Mouse (Mus musculus) forebrain, postnatal 0 days (tissue): ENCODE results near the gene Tnip2. TPM values are rescaled to one million over a fixed set of nuclear protein-coding genes. Genes with fewer than 3 reads are reported as not detected.

ENCODE experiments used
- ATAC-seq: fragments of 200-750 bp; cut with Nextera tagmentation; 2 replicates; pipeline ENCODE4 v1.8.0; 2017; ENCODE audit warnings: mild to moderate bottlenecking, moderate library complexity
- DNase-seq: peaks from one replicate; pipeline ENCODE4 v3.0.0-alpha.2; 2015
- H3K27ac ChIP-seq: fragments of 300-500 bp; sonication (generic); 2 replicates; pipeline ENCODE4 v1.5.1; 2014; ENCODE audit warnings: low read depth, mild to moderate bottlenecking, antibody characterized with exemption, low read length, moderate library complexity, mixed read lengths
- H3K27me3 ChIP-seq: fragments of 300-500 bp; sonication (generic); 2 replicates; pipeline ENCODE4 v1.6.1; 2014; ENCODE audit warnings: mild to moderate bottlenecking, low read length, mixed read lengths; ENCODE audit not compliant: insufficient read depth
- H3K36me3 ChIP-seq: fragments of 300-500 bp; sonication (generic); 2 replicates; pipeline ENCODE4 v1.6.1; 2014; ENCODE audit warnings: mild to moderate bottlenecking, moderate library complexity; ENCODE audit not compliant: insufficient read depth
- H3K4me1 ChIP-seq: fragments of 300-500 bp; sonication (generic); 2 replicates; pipeline ENCODE4 v1.6.1; 2014; ENCODE audit warnings: antibody characterized with exemption; ENCODE audit not compliant: insufficient read depth
- H3K4me2 ChIP-seq: fragments of 300-500 bp; sonication (generic); 2 replicates; pipeline ENCODE4 v1.6.1; 2014; ENCODE audit warnings: low read depth, mild to moderate bottlenecking, moderate library complexity
- H3K4me3 ChIP-seq: fragments of 300-500 bp; sonication (generic); 2 replicates; pipeline ENCODE4 v1.5.1; 2014; ENCODE audit warnings: low read depth, low read length, mixed read lengths
- H3K9ac ChIP-seq: fragments of 300-500 bp; sonication (generic); 2 replicates; pipeline ENCODE4 v1.6.1; 2014; ENCODE audit warnings: mild to moderate bottlenecking
- H3K9me3 ChIP-seq: fragments of 300-500 bp; sonication (generic); 2 replicates; pipeline ENCODE4 v1.6.1; 2016; ENCODE audit warnings: low read length
- CTCF ChIP-seq: sonication (generic); IDR thresholded peaks from 2 replicates; pipeline ENCODE4 v1.5.1; 2016; ENCODE audit warnings: antibody characterized with exemption, control low read depth, low read depth
- WGBS: fragments of 180-500 bp; shearing (Covaris S2); extraction: QIAGEN DNeasy Blood & Tissue Kit; methylation state at CpG from one replicate; pipeline ENCODE4 v1.1.7; 2014; 5-methylcytosine and 5-hydroxymethylcytosine counted together
- polyA plus RNA-seq: library from polyadenylated mRNA; unstranded; fragments of >200 nt; fragmentation: Nextera tagmentation; extraction: Ambion mirVana; gene quantifications from 2 replicates; pipeline ENCODE4 v1.2.1, GENCODE M21; 2015
- total RNA-seq: library from RNA; depleted of rRNA; stranded (reverse); fragments of >200 nt; gene quantifications from 2 replicates; pipeline ENCODE4 v1.2.3, GENCODE M21; 2014; rRNA removed

Gene Tnip2
- total and polyA plus RNA-seq, 2 experiments from 2014 or later: 9.4 to 9.7 TPM

- H3K4me3 ChIP-seq: no peak overlapping the region
- H3K27ac ChIP-seq: no peak overlapping the region
- H3K4me1 ChIP-seq: no peaks in the 10 kb centered on the region
- H3K4me2 ChIP-seq: no peak overlapping the region
- H3K9ac ChIP-seq: no peak overlapping the region
- no peak for TF ChIP-seq CTCF
- no peaks in the 10 kb centered on the region for H3K27me3 ChIP-seq
- no peak for ATAC-seq
- no peak for DNase-seq
- H3K36me3 ChIP-seq: peaks cover 58% of the 10 kb centered on the region
- WGBS: 100% methylated on average over 1 of the region's 1 CpGs
- no peaks in the 10 kb centered on the region for H3K9me3 ChIP-seq
These were observed 47.7 kb downstream of the Tnip2 start for GRCm38 (mm10) chr5:34466079-34466478.

- Histone ChIP-seq H3K9me3 (no peaks in the 10 kb centered on the region), H3K27me3 (no peaks in the 10 kb centered on the region), H3K4me1 (no peaks in the 10 kb centered on the region), H3K4me2 (no peak overlapping the region), H3K27ac (no peak overlapping the region), H3K9ac (no peak overlapping the region), H3K36me3 (peaks cover 82% of the 10 kb centered on the region), H3K4me3 (no peak overlapping the region)
- TF ChIP-seq CTCF: no peak
- no peak for ATAC-seq
- no peak for DNase-seq
- WGBS: 78% methylated on average over 6 of the region's 6 CpGs
These were observed 52.0 kb downstream of the Tnip2 start for GRCm38 (mm10) chr5:34461841-34462240.

GRCm38 (mm10) chr5:34461294-34461693 lies 52.5 kb downstream of the Tnip2 start:
- Histone ChIP-seq H3K27ac (no peak overlapping the region), H3K4me3 (no peak overlapping the region), H3K9ac (no peak overlapping the region), H3K36me3 (peaks cover 81% of the 10 kb centered on the region), H3K27me3 (no peaks in the 10 kb centered on the region), H3K9me3 (no peaks in the 10 kb centered on the region), H3K4me1 (no peaks in the 10 kb centered on the region), H3K4me2 (no peak overlapping the region)
- no peak for TF ChIP-seq CTCF
- 93% methylated on average over 4 of the region's 4 CpGs for WGBS
- DNase-seq (no peak), ATAC-seq (no peak)

- H3K27ac ChIP-seq: no peak overlapping the region
- H3K9me3 ChIP-seq: no peaks in the 10 kb centered on the region
- peaks cover 67% of the 10 kb centered on the region for H3K36me3 ChIP-seq
- peak; percentile 53; the same call in 1 of the 2 replicates for ATAC-seq
- TF ChIP-seq CTCF: no peak
- H3K4me3 ChIP-seq: no peak overlapping the region
- no peaks in the 10 kb centered on the region for H3K27me3 ChIP-seq
- H3K9ac ChIP-seq: no peak overlapping the region
- DNase-seq: peak; percentile 18
- no peak overlapping the region for H3K4me2 ChIP-seq
- H3K4me1 ChIP-seq: no peaks in the 10 kb centered on the region
- 76% methylated on average over 1 of the region's 1 CpGs for WGBS
These were observed 54.8 kb downstream of the Tnip2 start for GRCm38 (mm10) chr5:34458994-34459393.

GRCm38 (mm10) chr5:34446207-34446606 lies 67.6 kb downstream of the Tnip2 start:
- Histone ChIP-seq H3K4me3 (no peak overlapping the region), H3K9me3 (no peaks in the 10 kb centered on the region), H3K4me1 (no peaks in the 10 kb centered on the region), H3K27ac (no peak overlapping the region), H3K4me2 (no peak overlapping the region), H3K36me3 (peaks cover 55% of the 10 kb centered on the region), H3K27me3 (no peaks in the 10 kb centered on the region), H3K9ac (no peak overlapping the region)
- WGBS: 80% methylated on average over 9 of the region's 9 CpGs
- no peak for ATAC-seq
- no peak for TF ChIP-seq CTCF
- DNase-seq: no peak

Other genes starting within 250 kb of the Tnip2 start
- gene Zfyve28, start 225.5 kb downstream of the Tnip2 start, total RNA-seq: 12.2 and 14.2 TPM in 2 replicates
- gene Zfyve28, start 225.5 kb downstream of the Tnip2 start, polyA plus RNA-seq: 3.6 and 4.0 TPM in 2 replicates
- 0.08 and 0.24 TPM in 2 replicates for gene Cfap99, start 225.4 kb downstream of the Tnip2 start, total RNA-seq
- gene Cfap99, start 225.4 kb downstream of the Tnip2 start, polyA plus RNA-seq: 0.10 and 0.23 TPM in 2 replicates
- 116 and 122 TPM in 2 replicates for gene Rnf4, start 177.7 kb downstream of the Tnip2 start, total RNA-seq
- gene Rnf4, start 177.7 kb downstream of the Tnip2 start, polyA plus RNA-seq: 122 and 129 TPM in 2 replicates
- 39.9 and 44.5 TPM in 2 replicates for gene Fam193a, start 144.1 kb downstream of the Tnip2 start, total RNA-seq
- 6.0 and 9.8 TPM in 2 replicates for gene Fam193a, start 144.1 kb downstream of the Tnip2 start, polyA plus RNA-seq
- gene Sh3bp2, start 11.8 kb upstream of the Tnip2 start, total RNA-seq: 37.6 and 43.7 TPM in 2 replicates
- gene Sh3bp2, start 11.8 kb upstream of the Tnip2 start, polyA plus RNA-seq: 21.5 and 21.8 TPM in 2 replicates
- gene Add1, start 59.7 kb upstream of the Tnip2 start, total RNA-seq: 270 and 334 TPM in 2 replicates
- 165 and 175 TPM in 2 replicates for gene Add1, start 59.7 kb upstream of the Tnip2 start, polyA plus RNA-seq
- 59.9 and 78.4 TPM in 2 replicates for gene Mfsd10, start 123.2 kb upstream of the Tnip2 start, total RNA-seq
- 76.0 and 95.9 TPM in 2 replicates for gene Mfsd10, start 123.2 kb upstream of the Tnip2 start, polyA plus RNA-seq
- gene Nop14, start 146.2 kb upstream of the Tnip2 start, total RNA-seq: 12.1 and 14.9 TPM in 2 replicates
- 22.0 and 23.3 TPM in 2 replicates for gene Nop14, start 146.2 kb upstream of the Tnip2 start, polyA plus RNA-seq
- gene Grk4, start 146.4 kb upstream of the Tnip2 start, total RNA-seq: 2.4 and 3.5 TPM in 2 replicates
- gene Grk4, start 146.4 kb upstream of the Tnip2 start, polyA plus RNA-seq: 2.2 and 3.6 TPM in 2 replicates
- gene Htt, start 247.7 kb upstream of the Tnip2 start, total RNA-seq: 26.9 and 33.6 TPM in 2 replicates
- gene Htt, start 247.7 kb upstream of the Tnip2 start, polyA plus RNA-seq: 2.0 and 4.1 TPM in 2 replicates